Mouse (Mus musculus) embryonic facial prominence, embryonic 14.5 days (tissue): ENCODE measurements around the gene Spa17. TPM values are rescaled to one million over a fixed set of nuclear protein-coding genes. Genes with fewer than 3 reads are reported as not detected.

Experiments
- ATAC-seq: fragments of 200-750 bp; cut with Nextera tagmentation; 2 replicates; pipeline ENCODE4 v1.8.0; 2017; ENCODE audit warnings: low read depth, moderate number of reproducible peaks, moderate TSS enrichment
- DNase-seq: peaks from one replicate; pipeline ENCODE4 v3.0.0-alpha.2; 2015; ENCODE audit warnings: low spot score
- H3K27ac ChIP-seq: fragments of 300-500 bp; sonication (generic); replicated peaks from 2 replicates; pipeline ENCODE4 v1.5.1; 2014; ENCODE audit warnings: low read depth, mild to moderate bottlenecking, low read length, moderate library complexity
- H3K27me3 ChIP-seq: fragments of 300-500 bp; sonication (generic); replicated peaks from 2 replicates; pipeline ENCODE4 v1.6.1; 2014; ENCODE audit warnings: low read length; ENCODE audit not compliant: control insufficient read depth, insufficient read depth
- H3K36me3 ChIP-seq: fragments of 300-500 bp; sonication (generic); 2 replicates; pipeline ENCODE4 v1.6.1; 2014; ENCODE audit warnings: low read length, mixed read lengths; ENCODE audit not compliant: control insufficient read depth, insufficient read depth
- H3K4me1 ChIP-seq: fragments of 300-500 bp; sonication (generic); 2 replicates; pipeline ENCODE4 v1.6.1; 2014; ENCODE audit warnings: antibody characterized with exemption, low read length; ENCODE audit not compliant: control insufficient read depth, insufficient read depth
- H3K4me2 ChIP-seq: fragments of 300-500 bp; sonication (generic); 2 replicates; pipeline ENCODE4 v1.6.1; 2014; ENCODE audit warnings: low read depth, mild to moderate bottlenecking, low read length, moderate library complexity, mixed read lengths
- H3K4me3 ChIP-seq: fragments of 300-500 bp; sonication (generic); 2 replicates; pipeline ENCODE4 v1.5.1; 2014; ENCODE audit warnings: low read depth, mild to moderate bottlenecking, low read length
- H3K9ac ChIP-seq: fragments of 300-500 bp; sonication (generic); 2 replicates; pipeline ENCODE4 v1.6.1; 2014; ENCODE audit warnings: low read depth, mild to moderate bottlenecking, low read length, moderate library complexity, mixed read lengths
- H3K9me3 ChIP-seq: fragments of 300-500 bp; sonication (generic); 2 replicates; pipeline ENCODE4 v1.6.1; 2016; ENCODE audit warnings: low read length; ENCODE audit not compliant: control insufficient read depth
- WGBS: fragments of 180-500 bp; shearing (Covaris S2); extraction: QIAGEN DNeasy Blood & Tissue Kit; methylation state at CpG from one replicate; pipeline ENCODE4 v1.1.7; 2014; 5-methylcytosine and 5-hydroxymethylcytosine counted together
- polyA plus RNA-seq: library from polyadenylated mRNA; unstranded; fragments of >200 nt; fragmentation: Nextera tagmentation; extraction: Ambion mirVana; gene quantifications from 2 replicates; pipeline ENCODE4 v1.2.1, GENCODE M21; 2014

Gene Spa17
- polyA plus RNA-seq, 1 experiment from 2014 or later, result 10.2 TPM

DNA sequence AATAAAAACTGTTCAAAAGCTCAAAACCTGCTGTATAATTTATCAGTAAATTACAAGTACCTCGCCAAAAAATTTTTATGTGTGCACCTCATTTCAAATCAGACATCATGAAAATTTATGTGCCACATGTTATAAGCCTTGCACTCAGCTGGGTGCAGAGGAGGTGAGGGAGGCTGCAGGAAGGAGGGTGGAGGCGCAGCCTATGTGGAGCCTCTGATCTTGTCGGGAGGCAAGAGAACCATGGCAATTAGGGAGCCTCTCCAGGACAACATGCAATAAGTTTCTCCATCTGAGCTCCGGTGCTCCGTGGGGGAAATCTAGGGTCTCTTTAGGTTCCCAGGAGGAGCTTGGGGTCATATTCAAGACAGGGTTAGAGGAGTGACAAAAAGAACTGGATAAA lies 46.1 kb downstream of the Spa17 start:
- no peaks in the 10 kb centered on the region for H3K27me3 ChIP-seq
- H3K36me3 ChIP-seq, result no peaks in the 10 kb centered on the region
- peaks cover 8% of the 10 kb centered on the region; the same call in 1 of the 2 replicates for H3K4me1 ChIP-seq
- 45% methylated on average over 5 of the region's 5 CpGs for WGBS
- H3K4me3 ChIP-seq, result no peak overlapping the region
- H3K9me3 ChIP-seq, result no peaks in the 10 kb centered on the region
- ATAC-seq (0 out of 2 replicates have a peak, but pooled peaks have one; percentile 44), DNase-seq (no peak)
- no peak overlapping the region for H3K9ac ChIP-seq
- no peak overlapping the region for H3K27ac ChIP-seq
- no peak overlapping the region for H3K4me2 ChIP-seq

DNA sequence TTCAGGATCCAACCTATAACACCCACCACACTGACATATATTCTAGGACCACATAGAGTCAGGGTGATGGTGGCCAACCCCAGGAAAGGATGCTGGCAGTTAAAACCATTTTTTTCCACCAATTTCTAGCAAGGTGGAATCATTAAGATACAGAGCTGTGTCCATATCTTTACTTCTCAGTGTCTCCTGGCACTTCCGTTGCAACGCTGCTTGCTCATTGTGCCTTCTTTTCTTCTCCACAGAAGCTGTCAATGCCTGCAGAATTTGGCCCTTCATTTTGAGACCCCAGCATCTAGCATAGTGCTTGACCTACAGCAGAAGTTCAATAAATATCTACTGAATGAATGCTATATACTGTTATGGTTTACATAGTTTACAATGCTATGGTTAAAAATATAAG lies 46.5 kb downstream of the Spa17 start:
- H3K4me2 ChIP-seq, result no peak overlapping the region
- no peak overlapping the region for H3K9ac ChIP-seq
- peaks cover 8% of the 10 kb centered on the region; the same call in 1 of the 2 replicates for H3K4me1 ChIP-seq
- H3K4me3 ChIP-seq, result no peak overlapping the region
- no peak for ATAC-seq
- H3K9me3 ChIP-seq, result no peaks in the 10 kb centered on the region
- no peaks in the 10 kb centered on the region for H3K36me3 ChIP-seq
- no peak for DNase-seq
- 83% methylated on average over 2 of the region's 2 CpGs for WGBS
- no peak overlapping the region for H3K27ac ChIP-seq
- no peaks in the 10 kb centered on the region for H3K27me3 ChIP-seq

GRCm38 (mm10) chr9:37563805-37564204 lies 49.7 kb downstream of the Spa17 start:
- H3K9me3 ChIP-seq, result no peaks in the 10 kb centered on the region
- H3K4me2 ChIP-seq, result no peak overlapping the region
- DNase-seq, result no peak
- ATAC-seq, result no peak
- no peak overlapping the region for H3K27ac ChIP-seq
- WGBS, result 57% methylated on average over 1 of the region's 1 CpGs
- no peak overlapping the region for H3K9ac ChIP-seq
- no peaks in the 10 kb centered on the region for H3K27me3 ChIP-seq
- no peak overlapping the region for H3K4me3 ChIP-seq
- no peaks in the 10 kb centered on the region for H3K36me3 ChIP-seq
- peaks cover 8% of the 10 kb centered on the region; the same call in 1 of the 2 replicates for H3K4me1 ChIP-seq

DNA sequence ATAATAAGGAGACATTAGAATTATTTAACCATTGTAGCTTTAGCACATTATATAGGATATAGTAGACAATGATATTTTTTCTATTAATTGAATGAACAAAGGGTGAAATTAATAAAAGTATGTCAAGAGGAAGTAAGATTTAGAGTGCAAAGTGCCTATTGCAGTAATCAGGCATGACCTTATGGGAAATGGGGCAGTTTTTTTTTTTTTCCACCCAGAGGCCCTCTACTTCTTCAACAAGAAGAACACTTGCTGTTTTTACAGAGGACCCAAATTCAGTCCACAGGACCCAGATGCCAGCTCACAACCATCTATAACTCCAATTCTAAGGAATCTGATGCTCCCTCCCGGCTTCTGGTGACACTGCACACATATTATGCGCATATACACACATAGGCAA lies 52.9 kb downstream of the Spa17 start:
- ATAC-seq, result no peak
- 87% methylated on average over 2 of the region's 2 CpGs for WGBS
- Histone ChIP-seq H3K4me3 (no peak overlapping the region), H3K36me3 (no peaks in the 10 kb centered on the region), H3K4me2 (no peak overlapping the region), H3K9ac (no peak overlapping the region), H3K27me3 (no peaks in the 10 kb centered on the region), H3K9me3 (no peaks in the 10 kb centered on the region), H3K27ac (no peak overlapping the region), H3K4me1 (peaks cover 5% of the 10 kb centered on the region)
- no peak for DNase-seq

DNA sequence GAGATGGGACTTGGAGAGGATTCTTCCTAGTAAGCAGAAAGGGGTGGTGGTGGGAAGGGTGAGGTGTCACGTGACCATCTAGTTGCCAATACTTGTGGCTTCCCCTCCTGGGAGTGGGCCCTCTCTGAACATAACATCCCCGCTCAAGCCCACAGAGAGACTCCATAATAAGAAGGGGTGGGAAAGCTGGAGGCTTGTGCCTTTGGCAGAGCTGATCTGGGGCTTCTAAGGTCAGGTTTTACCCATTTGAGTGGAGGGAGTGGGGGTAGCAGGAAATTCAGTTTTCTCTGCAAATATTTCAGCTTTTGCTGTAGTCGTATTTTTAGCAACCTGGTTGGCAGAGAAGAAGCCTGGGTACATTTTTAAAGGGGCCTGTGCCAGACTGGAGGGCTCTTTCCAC lies 57.2 kb downstream of the Spa17 start:
- WGBS, result 61% methylated on average over 3 of the region's 3 CpGs
- H3K4me2 ChIP-seq, result no peak overlapping the region
- no peak overlapping the region for H3K27ac ChIP-seq

GRCm38 (mm10) chr9:37554838-37555748 lies 58.4 kb downstream of the Spa17 start, which contains the start of gene Siae:
Siae (plus strand) TSS chr9:37555698.
- Histone ChIP-seq H3K36me3 (no peaks in the 10 kb centered on the region), H3K27ac (peak within 1 kb of the TSS; percentile 45; the same call in 1 of the 2 replicates), H3K27me3 (peaks cover 22% of the 10 kb centered on the region), H3K9me3 (no peaks in the 10 kb centered on the region), H3K4me2 (0 out of 2 replicates have a peak within 1 kb of the TSS, but pooled peaks have one; percentile 5), H3K4me3 (no peak within 1 kb of the TSS), H3K4me1 (peaks cover 15% of the 10 kb centered on the region), H3K9ac (no peak within 1 kb of the TSS)
- WGBS, result 22% methylated on average over 7 of the region's 7 CpGs
- ATAC-seq, result no peak
- peak; percentile 50 for DNase-seq

More for the DNA sequence above, 57.2 kb downstream of the Spa17 start:
- DNase-seq, result peak; percentile 61
- no peak overlapping the region for H3K4me3 ChIP-seq
- H3K9ac ChIP-seq, result no peak overlapping the region
- peaks cover 10% of the 10 kb centered on the region for H3K27me3 ChIP-seq
- H3K9me3 ChIP-seq, result no peaks in the 10 kb centered on the region
- peaks cover 15% of the 10 kb centered on the region for H3K4me1 ChIP-seq
- H3K36me3 ChIP-seq, result no peaks in the 10 kb centered on the region
- ATAC-seq, result no peak

GRCm38 (mm10) chr9:37554279-37554678 lies 59.2 kb downstream of the Spa17 start:
- peaks cover 15% of the 10 kb centered on the region for H3K4me1 ChIP-seq
- H3K9me3 ChIP-seq, result no peaks in the 10 kb centered on the region
- no peak for ATAC-seq
- DNase-seq, result no peak
- H3K27me3 ChIP-seq, result peaks cover 28% of the 10 kb centered on the region
- no peak overlapping the region for H3K27ac ChIP-seq
- no peaks in the 10 kb centered on the region for H3K36me3 ChIP-seq
- WGBS, result 77% methylated on average over 1 of the region's 1 CpGs
- no peak overlapping the region for H3K4me3 ChIP-seq
- no peak overlapping the region for H3K4me2 ChIP-seq
- H3K9ac ChIP-seq, result no peak overlapping the region
